Mouse (Mus musculus) neural tube, embryonic 11.5 days (tissue): ENCODE data around the gene Qpctl. TPM values are rescaled to one million over a fixed set of nuclear protein-coding genes. Genes with fewer than 3 reads are reported as not detected.
"Not testable (repeated sequence)": the region's sequence is repeated elsewhere in the genome, so short reads cannot be mapped to it uniquely, and the experiment has no call there.

Experiments
- ATAC-seq: fragments of 200-750 bp; cut with Nextera tagmentation; 2 replicates; pipeline ENCODE4 v1.8.0; 2017; ENCODE audit warnings: moderate number of reproducible peaks, mild to moderate bottlenecking, moderate TSS enrichment, moderate library complexity; ENCODE audit not compliant: insufficient read depth, low FRiP score, low TSS enrichment
- DNase-seq: peaks from one replicate; pipeline ENCODE4 v3.0.0-alpha.2; 2015; ENCODE audit warnings: low spot score
- H3K27ac ChIP-seq: fragments of 300-500 bp; sonication (generic); 2 replicates; pipeline ENCODE4 v1.5.1; 2014; ENCODE audit warnings: low read depth, mild to moderate bottlenecking, low read length
- H3K27me3 ChIP-seq: fragments of 300-500 bp; sonication (generic); 2 replicates; pipeline ENCODE4 v1.6.1; 2014; ENCODE audit warnings: mild to moderate bottlenecking, low read length, mixed read lengths; ENCODE audit not compliant: control insufficient read depth, insufficient read depth
- H3K36me3 ChIP-seq: fragments of 300-500 bp; sonication (generic); 2 replicates; pipeline ENCODE4 v1.6.1; 2014; ENCODE audit warnings: mild to moderate bottlenecking, low read length, moderate library complexity, mixed read lengths; ENCODE audit not compliant: control insufficient read depth, insufficient read depth
- H3K4me1 ChIP-seq: fragments of 300-500 bp; sonication (generic); 2 replicates; pipeline ENCODE4 v1.6.1; 2014; ENCODE audit warnings: low read length, mixed read lengths; ENCODE audit not compliant: control insufficient read depth, insufficient read depth
- H3K4me2 ChIP-seq: fragments of 300-500 bp; sonication (generic); 2 replicates; pipeline ENCODE4 v1.6.1; 2014; ENCODE audit warnings: low read depth, mild to moderate bottlenecking, moderate library complexity
- H3K4me3 ChIP-seq: fragments of 300-500 bp; sonication (generic); 2 replicates; pipeline ENCODE4 v1.5.1; 2014; ENCODE audit warnings: low read depth, low read length
- H3K9ac ChIP-seq: fragments of 300-500 bp; sonication (generic); 2 replicates; pipeline ENCODE4 v1.6.1; 2014; ENCODE audit warnings: mild to moderate bottlenecking, low read length
- H3K9me3 ChIP-seq: fragments of 300-500 bp; sonication (generic); 2 replicates; pipeline ENCODE4 v1.6.1; 2016; ENCODE audit warnings: low read length; ENCODE audit not compliant: control insufficient read depth
- whole genome bisulfite sequencing: fragments of 180-500 bp; shearing (Covaris S2); extraction: QIAGEN DNeasy Blood & Tissue Kit; methylation state at CpG from one replicate; pipeline ENCODE4 v1.1.7; 2014; 5-methylcytosine and 5-hydroxymethylcytosine counted together
- polyA plus RNA-seq: library from polyadenylated mRNA; unstranded; fragments of >200 nt; fragmentation: Nextera tagmentation; extraction: Ambion mirVana; gene quantifications from 2 replicates; pipeline ENCODE4 v1.2.1, GENCODE M21; 2014

Qpctl gene
- polyA plus RNA-seq, 1 experiment from 2014 or later = 12.9 TPM

DNA sequence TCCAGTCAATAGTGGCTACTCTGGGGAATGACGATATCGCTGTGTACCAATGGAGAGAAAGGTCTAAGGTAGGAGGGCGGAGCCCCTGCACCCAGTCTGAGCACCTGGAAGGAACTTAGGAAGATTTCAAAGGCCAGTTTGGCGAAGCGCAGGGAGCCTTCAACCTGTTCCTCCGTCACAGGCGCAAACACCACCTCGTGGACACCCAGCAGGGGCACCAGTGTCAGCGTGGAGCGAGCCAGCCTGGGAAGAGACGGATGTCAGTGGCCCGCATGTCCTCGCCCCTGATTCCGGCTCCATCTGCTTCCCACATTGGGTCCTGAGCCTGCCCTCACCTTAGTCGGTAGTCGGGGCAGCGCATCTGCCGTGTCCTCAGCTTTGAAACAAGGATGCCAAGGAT is 10.3 kb upstream of the Qpctl start:
- H3K4me1 ChIP-seq = no peaks in the 10 kb centered on the region; the same call in 1 of the 2 replicates
- ATAC-seq = no peak
- no peak overlapping the region for H3K4me3 ChIP-seq
- no peak for DNase-seq
- peaks cover 4% of the 10 kb centered on the region for H3K36me3 ChIP-seq
- H3K9me3 ChIP-seq = no peaks in the 10 kb centered on the region
- H3K27me3 ChIP-seq = peaks cover 17% of the 10 kb centered on the region
- H3K9ac ChIP-seq = no peak overlapping the region
- no peak overlapping the region for H3K4me2 ChIP-seq
- no peak overlapping the region for H3K27ac ChIP-seq
- 13% methylated on average over 18 of the region's 18 CpGs for whole genome bisulfite sequencing

DNA sequence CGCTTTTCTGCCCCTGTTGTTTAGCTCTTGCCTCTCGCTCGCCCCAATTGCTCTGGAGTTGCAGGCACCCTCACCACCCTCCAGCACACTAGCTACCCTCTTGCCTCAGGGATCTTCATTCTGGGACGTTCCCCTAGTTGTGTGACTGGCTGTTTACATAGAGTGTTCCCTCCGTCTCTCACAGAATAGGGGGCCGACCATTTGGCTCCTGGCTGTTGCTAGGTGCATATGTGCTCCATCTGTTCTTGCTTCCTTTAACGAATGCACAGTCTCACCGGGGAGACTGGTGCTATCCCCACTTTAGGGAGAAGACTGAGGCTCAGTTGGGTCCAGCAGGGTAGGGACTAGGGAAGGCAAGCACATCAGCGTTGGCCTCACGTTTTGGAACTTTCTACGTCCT is 9.5 kb upstream of the Qpctl start:
- peaks cover 7% of the 10 kb centered on the region for H3K36me3 ChIP-seq
- H3K9me3 ChIP-seq = no peaks in the 10 kb centered on the region
- H3K4me2 ChIP-seq = no peak overlapping the region
- H3K9ac ChIP-seq = no peak overlapping the region
- no peaks in the 10 kb centered on the region; the same call in 1 of the 2 replicates for H3K4me1 ChIP-seq
- ATAC-seq = no peak
- H3K4me3 ChIP-seq = no peak overlapping the region
- DNase-seq = no peak
- H3K27me3 ChIP-seq = peaks cover 11% of the 10 kb centered on the region
- H3K27ac ChIP-seq = no peak overlapping the region
- WGBS = 56% methylated on average over 11 of the region's 11 CpGs

DNA sequence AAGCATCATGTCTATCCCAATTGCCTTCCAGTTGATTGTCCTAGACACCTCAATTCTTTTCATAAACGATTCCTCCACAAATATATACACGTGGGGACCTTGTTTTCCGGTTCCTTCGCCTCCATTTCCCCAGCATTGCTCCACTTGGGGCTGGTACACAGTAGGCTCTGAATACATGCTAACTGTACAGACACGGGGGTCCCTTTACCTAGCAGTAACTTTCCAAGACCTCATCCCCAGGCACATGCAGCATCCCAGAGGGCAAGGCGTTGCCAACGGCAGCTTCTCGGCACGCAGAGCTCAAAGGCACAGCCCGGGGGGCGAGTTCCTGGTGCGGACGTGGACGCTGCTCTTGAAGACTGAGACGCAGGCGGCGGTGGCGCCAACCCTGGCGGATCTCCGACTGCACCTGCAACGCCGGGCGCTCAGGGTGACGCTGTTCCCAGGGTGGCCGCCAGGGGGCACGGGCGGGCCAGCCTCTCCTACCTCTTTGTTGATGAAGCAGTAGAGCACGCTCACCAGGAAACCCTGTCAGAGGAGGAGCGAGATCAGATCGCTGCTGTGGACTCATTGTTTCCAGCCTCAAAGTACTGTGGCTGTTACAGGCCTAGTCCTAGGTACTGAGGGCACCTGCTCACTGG is 8.2 kb upstream of the Qpctl start:
- DNase-seq = peak; percentile 89
- Histone ChIP-seq H3K4me2 (peak overlapping the region; percentile 32), H3K9me3 (no peaks in the 10 kb centered on the region), H3K27me3 (peaks cover 10% of the 10 kb centered on the region), H3K27ac (no peak overlapping the region), H3K4me1 (no peaks in the 10 kb centered on the region; the same call in 1 of the 2 replicates), H3K9ac (peak overlapping the region; percentile 52), H3K4me3 (no peak overlapping the region), H3K36me3 (peaks cover 14% of the 10 kb centered on the region)
- ATAC-seq = peak; percentile 74
- 5% methylated on average over 30 of the region's 30 CpGs for whole genome bisulfite sequencing

DNA sequence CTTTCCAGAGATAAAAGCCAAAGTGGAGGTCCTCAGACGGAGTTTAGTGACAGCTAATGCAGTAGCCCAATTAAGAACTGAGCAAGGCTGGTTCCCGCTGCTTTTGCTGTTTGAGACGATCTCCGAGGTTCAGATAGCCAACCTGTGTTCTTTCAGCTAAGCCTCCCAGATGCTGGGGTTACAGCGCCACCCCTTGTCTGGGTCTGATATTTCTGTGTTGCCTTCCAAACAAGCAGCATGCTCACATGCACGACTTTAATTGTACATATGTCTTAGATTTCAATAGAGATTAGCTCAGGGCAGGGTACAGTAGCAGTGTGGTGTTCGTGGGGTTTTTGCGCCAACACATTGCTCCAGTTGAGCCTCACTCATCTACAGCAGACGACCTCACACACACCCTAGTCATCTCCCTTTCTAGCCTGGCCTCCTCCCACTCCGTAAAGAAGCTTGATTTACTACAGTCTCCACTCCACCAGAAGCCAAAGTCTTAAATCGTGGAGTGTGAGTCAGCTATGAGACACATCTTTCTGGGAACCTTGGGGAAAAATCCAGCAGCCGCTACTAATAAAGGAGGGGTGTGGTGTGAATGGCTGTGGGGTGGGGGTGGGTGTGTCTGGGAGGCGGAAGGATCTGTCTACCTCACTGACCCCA is 6.9 kb upstream of the Qpctl start:
- DNase-seq (no peak), ATAC-seq (no peak)
- 57% methylated on average over 13 of the region's 13 CpGs for WGBS

DNA sequence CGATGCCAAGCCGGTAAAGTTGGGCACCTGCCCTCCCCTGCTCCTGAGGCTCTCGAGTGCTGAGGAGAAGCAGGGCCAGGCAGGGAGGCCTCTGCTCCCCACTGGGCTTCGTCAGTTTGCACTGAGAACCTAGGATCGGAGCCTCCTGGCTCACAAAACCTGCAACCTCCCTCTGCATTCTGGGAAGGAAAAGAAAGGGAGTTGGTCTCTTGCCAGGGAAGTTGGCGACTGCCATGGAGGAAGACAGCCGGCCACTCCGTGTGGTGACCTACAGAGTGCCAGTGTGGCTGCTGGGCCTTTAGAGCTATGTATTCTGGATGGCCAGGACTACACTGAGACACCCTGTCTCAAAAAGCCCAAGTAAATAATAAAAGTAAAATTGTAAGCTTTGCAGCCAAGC is 5.7 kb upstream of the Qpctl start:
- H3K9me3 ChIP-seq = no peaks in the 10 kb centered on the region
- no peak overlapping the region for H3K27ac ChIP-seq
- no peak overlapping the region for H3K4me2 ChIP-seq
- DNase-seq (no peak), ATAC-seq (no peak)
- peaks cover 8% of the 10 kb centered on the region for H3K27me3 ChIP-seq
- no peak overlapping the region for H3K4me3 ChIP-seq
- peaks cover 7% of the 10 kb centered on the region for H3K4me1 ChIP-seq
- H3K36me3 ChIP-seq = peaks cover 14% of the 10 kb centered on the region
- 85% methylated on average over 8 of the region's 8 CpGs for WGBS
- H3K9ac ChIP-seq = no peak overlapping the region

More for the DNA sequence above, 6.9 kb upstream of the Qpctl start:
- no peaks in the 10 kb centered on the region for H3K9me3 ChIP-seq
- no peak overlapping the region for H3K4me3 ChIP-seq
- peaks cover 14% of the 10 kb centered on the region for H3K36me3 ChIP-seq
- no peaks in the 10 kb centered on the region; the same call in 1 of the 2 replicates for H3K4me1 ChIP-seq
- H3K27ac ChIP-seq = no peak overlapping the region
- H3K4me2 ChIP-seq = no peak overlapping the region
- no peak overlapping the region for H3K9ac ChIP-seq
- peaks cover 10% of the 10 kb centered on the region for H3K27me3 ChIP-seq

DNA sequence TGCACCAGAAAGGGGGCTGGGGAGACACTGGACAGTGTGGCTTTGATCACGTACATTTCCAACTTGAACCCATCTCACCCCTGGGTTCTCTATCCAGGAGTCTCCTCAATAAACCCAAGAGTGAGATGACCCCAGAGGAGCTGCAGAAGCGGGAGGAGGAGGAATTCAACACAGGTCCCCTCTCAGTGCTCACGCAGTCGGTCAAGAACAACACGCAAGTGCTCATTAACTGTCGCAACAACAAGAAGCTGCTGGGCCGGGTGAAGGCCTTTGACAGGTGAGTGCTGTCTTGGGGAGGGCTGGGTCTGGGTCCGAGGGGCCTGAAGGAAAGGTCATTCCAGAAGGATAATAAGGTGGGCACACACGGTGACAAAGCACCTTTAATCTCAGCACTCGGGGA is 2.0 kb upstream of the Qpctl start:
- peaks cover 15% of the 10 kb centered on the region for H3K4me1 ChIP-seq
- H3K27ac ChIP-seq, ATAC-seq, H3K9ac ChIP-seq, H3K9me3 ChIP-seq, H3K4me3 ChIP-seq, DNase-seq, H3K27me3 ChIP-seq: not testable (repeated sequence)
- H3K4me2 ChIP-seq = peak overlapping the region; percentile 61; the same call in 1 of the 2 replicates
- peaks cover 14% of the 10 kb centered on the region for H3K36me3 ChIP-seq
- 94% methylated on average over 10 of the region's 10 CpGs for WGBS

DNA sequence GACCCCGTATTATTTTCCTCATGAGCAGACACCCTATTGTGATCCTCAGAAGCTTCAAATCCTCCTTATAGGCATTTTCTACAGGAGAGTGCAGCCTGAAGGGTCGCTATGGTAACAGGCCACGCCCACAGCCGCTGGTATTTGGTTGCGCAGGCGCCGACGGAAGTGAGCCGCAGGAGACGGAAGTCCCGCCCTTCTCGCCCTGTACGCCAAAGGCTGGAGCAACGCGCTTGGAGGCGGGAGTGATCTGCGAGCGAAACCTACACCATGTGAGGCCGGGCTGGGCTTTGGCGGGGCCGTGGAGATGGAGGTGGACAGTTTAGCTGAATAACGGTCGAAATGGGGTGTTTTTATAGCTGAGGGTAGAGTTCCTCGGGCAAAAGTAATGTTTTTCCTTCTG is 535 bp upstream of the Qpctl start, which contains the start of gene Snrpd2:
Gene Snrpd2, plus strand, starts transcription at position 97 of the 400 bp plus-strand sequence.
- no peaks in the 10 kb centered on the region for H3K9me3 ChIP-seq
- H3K4me2 ChIP-seq = peak within 1 kb of the TSS; percentile 90
- DNase-seq (peak; percentile 96), ATAC-seq (peak; percentile 88)
- H3K36me3 ChIP-seq = peaks cover 12% of the 10 kb centered on the region
- under 1% methylated on average over 24 of the region's 24 CpGs for WGBS
- H3K9ac ChIP-seq = peak within 1 kb of the TSS; percentile 49
- H3K4me1 ChIP-seq = peaks cover 15% of the 10 kb centered on the region
- H3K4me3 ChIP-seq = peak within 1 kb of the TSS; percentile 57
- peak within 1 kb of the TSS; percentile 9; the same call in 1 of the 2 replicates for H3K27ac ChIP-seq
- H3K27me3 ChIP-seq = no peaks in the 10 kb centered on the region

DNA sequence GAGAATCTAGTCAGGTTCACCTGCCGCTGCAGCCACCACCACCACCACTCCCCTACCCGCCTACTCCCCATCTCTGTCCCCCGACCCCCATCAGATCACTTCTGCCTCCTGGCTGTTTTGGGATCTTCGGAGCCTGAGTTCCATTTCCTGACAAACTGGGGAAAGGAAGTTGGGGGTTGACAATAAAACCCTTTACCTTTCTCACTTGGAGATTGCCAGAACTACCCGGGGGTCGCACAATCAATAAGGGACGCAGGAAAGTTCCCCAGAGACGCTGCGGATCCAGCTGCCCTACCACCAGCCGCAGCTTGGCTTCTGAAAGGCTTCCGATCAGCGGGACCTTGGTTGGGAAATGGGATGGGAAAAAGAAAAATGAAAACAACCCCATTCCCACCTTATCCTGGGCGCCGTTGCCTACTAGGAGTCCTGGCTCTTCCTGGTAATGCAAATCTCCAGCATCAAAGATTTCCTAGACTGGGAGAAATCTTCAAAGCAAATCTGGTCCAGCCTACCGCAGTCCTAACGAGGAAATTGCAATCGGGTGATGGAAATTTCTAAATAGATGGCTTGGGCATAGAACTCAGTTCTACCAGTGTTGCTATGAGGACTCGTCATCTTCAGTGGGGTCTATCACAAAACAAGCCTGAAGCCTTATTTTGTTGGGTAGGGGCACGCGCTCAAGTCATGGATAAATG is 764 bp downstream of the Qpctl start:
- peak overlapping the region; percentile 57 for H3K4me3 ChIP-seq
- WGBS = 13% methylated on average over 20 of the region's 20 CpGs
- H3K36me3 ChIP-seq = peaks cover 5% of the 10 kb centered on the region; the same call in 1 of the 2 replicates
- DNase-seq = no peak
- peak overlapping the region; percentile 39 for H3K9ac ChIP-seq
- no peaks in the 10 kb centered on the region for H3K9me3 ChIP-seq
- H3K27ac ChIP-seq = 0 out of 2 replicates have a peak overlapping the region, but pooled peaks have one; percentile 3
- no peak for ATAC-seq
- no peaks in the 10 kb centered on the region for H3K27me3 ChIP-seq
- peak overlapping the region; percentile 90 for H3K4me2 ChIP-seq
- H3K4me1 ChIP-seq = peaks cover 15% of the 10 kb centered on the region
